Mouse (Mus musculus): ENCODE data around the gene Senp8. TPM values are rescaled to one million over a fixed set of nuclear protein-coding genes. Genes with fewer than 3 reads are reported as not detected.

Senp8 gene
- polyA plus RNA-seq (2014; fragmentation: Illumina TruSeq; extraction: RNeasy Lipid Tissue Mini Kit (QIAGEN cat#74804)): 37.4 TPM

DNA sequence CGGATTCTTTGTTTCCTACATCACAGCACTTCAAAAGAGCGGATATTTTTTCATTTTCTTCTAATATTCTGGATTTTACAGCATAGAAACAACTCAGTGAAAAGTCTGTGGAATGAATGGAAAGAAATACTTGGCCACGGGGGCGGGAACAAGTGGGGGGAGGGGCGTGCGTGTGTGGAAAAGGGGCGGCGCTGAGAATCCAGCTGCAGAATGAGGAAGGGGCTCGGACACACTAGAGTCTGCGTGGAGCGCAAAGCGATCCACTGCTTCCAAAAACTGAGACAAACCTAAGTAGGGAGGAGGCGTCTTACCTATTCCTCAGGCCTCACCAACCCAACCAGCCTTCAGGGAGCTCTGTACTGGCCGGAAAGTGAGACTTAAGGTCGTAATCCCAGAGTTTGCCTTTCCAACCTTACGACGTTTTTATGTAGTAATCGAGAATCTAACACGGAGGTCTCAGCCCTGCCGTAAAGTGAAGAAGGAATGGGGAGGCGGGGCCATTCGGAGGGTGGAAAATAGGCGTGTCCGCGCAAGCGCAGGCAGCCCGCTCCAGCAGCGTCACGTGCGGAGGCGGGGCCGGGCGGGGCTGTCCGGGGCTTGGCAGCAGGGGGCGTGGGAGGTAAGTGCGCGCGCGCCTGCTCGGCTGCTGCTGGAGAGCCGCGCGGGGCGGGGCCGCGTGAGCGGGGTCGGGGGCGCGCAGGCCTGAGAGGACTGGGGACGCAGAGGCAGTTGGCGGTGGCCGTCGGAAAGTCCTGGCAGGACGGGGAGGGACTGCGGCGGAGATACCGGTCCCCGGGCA, at the start of gene Senp8, which contains the start of gene Myo9a:
Gene Senp8 (minus strand): TSS at position 444 of the 799 bp plus-strand sequence.
Gene Myo9a (plus strand): TSS at position 630 of the 799 bp plus-strand sequence.

Other genes starting within 250 kb of the Senp8 start
- gene Hexa, start 211.2 kb downstream of the Senp8 start, polyA plus RNA-seq (2014; fragmentation: Illumina TruSeq; extraction: RNeasy Lipid Tissue Mini Kit (QIAGEN cat#74804)): 31.2 TPM
- gene Tmem202, start 210.9 kb downstream of the Senp8 start, polyA plus RNA-seq (2014; fragmentation: Illumina TruSeq; extraction: RNeasy Lipid Tissue Mini Kit (QIAGEN cat#74804)): 0.86 TPM
- not detected for gene Celf6, start 172.8 kb downstream of the Senp8 start, polyA plus RNA-seq (2014; fragmentation: Illumina TruSeq; extraction: RNeasy Lipid Tissue Mini Kit (QIAGEN cat#74804))
- gene Parp6, start 133.4 kb downstream of the Senp8 start, polyA plus RNA-seq (2014; fragmentation: Illumina TruSeq; extraction: RNeasy Lipid Tissue Mini Kit (QIAGEN cat#74804)): 17.6 TPM
- gene Pkm, start 94.3 kb downstream of the Senp8 start, polyA plus RNA-seq (2014; fragmentation: Illumina TruSeq; extraction: RNeasy Lipid Tissue Mini Kit (QIAGEN cat#74804)): 28.9 TPM
- 1.1 TPM for gene Gramd2, start 70.6 kb downstream of the Senp8 start, polyA plus RNA-seq (2014; fragmentation: Illumina TruSeq; extraction: RNeasy Lipid Tissue Mini Kit (QIAGEN cat#74804))
- 71.8 TPM for gene Myo9a, start 186 bp upstream of the Senp8 start, polyA plus RNA-seq (2014; fragmentation: Illumina TruSeq; extraction: RNeasy Lipid Tissue Mini Kit (QIAGEN cat#74804))
- gene Nr2e3, start 209.9 kb upstream of the Senp8 start, polyA plus RNA-seq (2014; fragmentation: Illumina TruSeq; extraction: RNeasy Lipid Tissue Mini Kit (QIAGEN cat#74804)): 0.68 TPM